Mouse (Mus musculus) limb, embryonic 10.5 days (tissue): ENCODE measurements around the gene Krtap16-1. TPM values are rescaled to one million over a fixed set of nuclear protein-coding genes. Genes with fewer than 3 reads are reported as not detected.

ENCODE experiments used
- DNase-seq: peaks from one replicate; pipeline ENCODE4 v3.0.0-alpha.2; 2017; ENCODE audit warnings: low spot score
- H3K27ac ChIP-seq: fragments of 300-500 bp; sonication (generic); 2 replicates; pipeline ENCODE4 v1.5.1; 2016; ENCODE audit warnings: mild to moderate bottlenecking
- H3K27me3 ChIP-seq: fragments of 300-500 bp; sonication (generic); 2 replicates; pipeline ENCODE4 v1.6.1; 2016; ENCODE audit warnings: low read depth, mild to moderate bottlenecking; ENCODE audit not compliant: poor library complexity, severe bottlenecking
- H3K36me3 ChIP-seq: fragments of 300-500 bp; sonication (generic); 2 replicates; pipeline ENCODE4 v1.6.1; 2016; ENCODE audit warnings: mild to moderate bottlenecking, moderate library complexity
- H3K4me1 ChIP-seq: fragments of 300-500 bp; sonication (generic); 2 replicates; pipeline ENCODE4 v1.6.1; 2016
- H3K4me3 ChIP-seq: fragments of 300-500 bp; sonication (generic); 2 replicates; pipeline ENCODE4 v1.5.1; 2016; ENCODE audit warnings: mild to moderate bottlenecking, moderate library complexity
- H3K9me3 ChIP-seq: fragments of 300-500 bp; sonication (generic); replicated peaks from 2 replicates; pipeline ENCODE4 v1.6.1; 2016; ENCODE audit warnings: mild to moderate bottlenecking
- WGBS: fragments of 180-500 bp; shearing (Covaris S2); methylation state at CpG from one replicate; pipeline ENCODE4 v1.1.7; 2016; 5-methylcytosine and 5-hydroxymethylcytosine counted together
- polyA plus RNA-seq: library from polyadenylated mRNA; unstranded; fragments of >200 nt; fragmentation: Nextera tagmentation; extraction: Ambion mirVana; gene quantifications from 2 replicates; pipeline ENCODE4 v1.2.1, GENCODE M21; 2016

Krtap16-1 gene
- polyA plus RNA-seq: not detected in 2 replicates

GRCm38 (mm10) chr11:99986180-99986647 is at the start of gene Krtap16-1:
Krtap16-1 (minus strand) TSS chr11:99986597.
- H3K9me3 ChIP-seq: no peaks in the 10 kb centered on the region
- WGBS: 79% methylated on average over 8 of the region's 8 CpGs
- H3K27ac ChIP-seq: no peak within 1 kb of the TSS
- H3K27me3 ChIP-seq: no peaks in the 10 kb centered on the region
- H3K36me3 ChIP-seq: no peaks in the 10 kb centered on the region
- no peak for DNase-seq
- H3K4me3 ChIP-seq: no peak within 1 kb of the TSS
- 0 out of 2 replicates have a peak, but pooled peaks cover 6% of the 10 kb centered on the region for H3K4me1 ChIP-seq

DNA sequence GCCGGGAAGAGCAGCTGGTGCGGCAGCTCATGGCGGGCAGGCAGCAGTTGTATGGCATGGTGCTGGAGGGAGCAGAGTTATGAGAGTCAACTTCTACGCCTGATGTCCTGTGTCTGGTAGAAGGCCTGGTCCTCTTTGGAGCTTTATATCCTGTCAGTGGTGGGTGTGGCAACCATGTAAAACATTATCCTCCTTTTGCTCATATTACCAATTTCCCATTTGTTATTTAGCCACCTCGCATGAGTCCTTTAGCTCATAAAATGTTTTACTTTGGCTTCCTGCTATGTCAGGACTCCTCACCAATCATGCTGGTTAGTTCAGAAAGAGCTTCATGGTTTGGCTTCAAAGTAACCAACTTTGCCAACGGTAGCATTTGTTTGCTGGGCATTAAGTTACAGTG is 43.4 kb upstream of the Krtap16-1 start, which contains the start of gene Krt33b:
Krt33b (minus strand) TSS at position 101 of the 400 bp plus-strand sequence.
- DNase-seq: no peak
- Histone ChIP-seq H3K4me3 (no peak within 1 kb of the TSS), H3K27me3 (no peaks in the 10 kb centered on the region), H3K36me3 (no peaks in the 10 kb centered on the region), H3K4me1 (no peaks in the 10 kb centered on the region), H3K27ac (no peak within 1 kb of the TSS), H3K9me3 (no peaks in the 10 kb centered on the region)
- 94% methylated on average over 6 of the region's 6 CpGs for WGBS

GRCm38 (mm10) chr11:100021438-100021837 is 35.0 kb upstream of the Krtap16-1 start:
- WGBS: 89% methylated on average over 5 of the region's 5 CpGs
- Histone ChIP-seq H3K4me1 (no peaks in the 10 kb centered on the region), H3K27ac (no peak overlapping the region), H3K27me3 (no peaks in the 10 kb centered on the region), H3K9me3 (no peaks in the 10 kb centered on the region), H3K36me3 (no peaks in the 10 kb centered on the region), H3K4me3 (no peak overlapping the region)
- DNase-seq: no peak

DNA sequence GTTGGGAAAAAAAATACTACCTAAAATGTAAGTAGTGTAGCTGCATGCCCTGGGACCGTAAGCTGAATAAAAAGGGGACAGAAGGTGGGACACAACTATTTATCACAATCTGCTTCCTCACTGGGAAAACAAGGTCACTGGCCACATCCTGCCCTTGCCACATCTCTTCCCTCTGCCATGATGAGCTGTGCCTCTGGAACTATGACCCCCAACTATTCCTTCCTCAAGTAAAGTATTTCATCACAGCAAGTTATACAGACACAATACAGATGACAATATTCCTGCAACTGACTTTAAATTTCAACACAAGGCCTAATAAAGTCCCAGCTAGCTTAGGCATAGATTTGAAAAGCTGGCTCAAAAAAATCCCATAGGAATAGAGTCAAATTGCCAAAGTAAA is 33.1 kb upstream of the Krtap16-1 start:
- WGBS: 93% methylated on average over 1 of the region's 1 CpGs
- Histone ChIP-seq H3K36me3 (no peaks in the 10 kb centered on the region), H3K27ac (no peak overlapping the region), H3K4me3 (no peak overlapping the region), H3K27me3 (no peaks in the 10 kb centered on the region), H3K4me1 (no peaks in the 10 kb centered on the region), H3K9me3 (no peaks in the 10 kb centered on the region)
- DNase-seq: no peak

DNA sequence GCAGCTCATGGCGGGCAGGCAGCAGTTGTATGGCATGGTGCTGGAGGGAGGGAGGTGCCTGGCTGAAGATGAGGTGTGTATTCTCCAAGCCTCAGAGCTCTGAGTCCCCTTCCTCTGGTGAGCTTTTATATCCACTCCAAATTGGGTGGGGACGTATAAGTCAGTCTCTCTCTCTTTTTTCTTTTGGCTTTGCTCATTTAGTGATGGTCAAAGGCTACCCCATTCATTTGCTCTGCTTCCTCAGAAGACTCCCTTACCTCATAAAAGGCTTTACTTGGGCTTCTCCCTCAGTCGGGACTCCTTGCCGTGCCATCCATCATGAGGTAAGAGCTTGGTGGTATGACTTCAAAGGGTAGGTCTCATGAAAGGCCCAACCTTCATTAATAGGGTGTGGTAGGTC is 29.7 kb upstream of the Krtap16-1 start, which contains the start of gene Krt33a:
Krt33a (minus strand) TSS at position 101 of the 400 bp plus-strand sequence.
- Histone ChIP-seq H3K9me3 (no peaks in the 10 kb centered on the region), H3K27ac (no peak within 1 kb of the TSS), H3K4me3 (no peak within 1 kb of the TSS), H3K36me3 (no peaks in the 10 kb centered on the region), H3K27me3 (no peaks in the 10 kb centered on the region), H3K4me1 (no peaks in the 10 kb centered on the region)
- WGBS: 55% methylated on average over 4 of the region's 4 CpGs
- DNase-seq: no peak

DNA sequence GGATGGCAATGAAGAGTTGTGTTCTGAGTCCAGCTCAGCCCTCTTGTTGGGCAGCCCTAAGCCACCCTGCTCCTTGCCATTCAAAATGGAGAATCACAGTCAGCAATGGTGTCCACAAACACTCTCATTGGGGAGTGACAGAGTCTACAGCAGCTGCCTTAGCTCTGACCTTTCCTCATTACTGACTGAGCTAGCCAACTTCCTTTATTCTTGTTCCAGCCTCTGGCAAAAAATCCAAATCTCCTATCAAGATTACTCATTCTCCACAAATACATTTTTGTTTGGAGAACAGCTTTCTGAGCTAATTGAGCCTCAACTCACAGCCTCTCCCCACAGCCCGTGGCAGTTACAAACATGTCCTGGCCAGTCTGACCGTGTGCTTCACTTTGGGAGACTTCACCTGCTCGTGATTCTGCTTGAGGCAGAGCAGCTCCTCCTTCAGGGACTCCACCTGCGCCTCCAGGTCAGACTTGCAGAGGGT is 27.3 kb upstream of the Krtap16-1 start:
- WGBS: 74% methylated on average over 4 of the region's 4 CpGs
- no peak for DNase-seq

GRCm38 (mm10) chr11:100010682-100011081 is 24.3 kb upstream of the Krtap16-1 start:
- no peak for DNase-seq
- H3K4me3 ChIP-seq: no peak overlapping the region
- H3K36me3 ChIP-seq: no peaks in the 10 kb centered on the region
- no peaks in the 10 kb centered on the region for H3K9me3 ChIP-seq
- 88% methylated on average over 5 of the region's 5 CpGs for WGBS
- no peaks in the 10 kb centered on the region for H3K4me1 ChIP-seq
- H3K27me3 ChIP-seq: no peaks in the 10 kb centered on the region
- no peak overlapping the region for H3K27ac ChIP-seq

More for the DNA sequence above, 27.3 kb upstream of the Krtap16-1 start:
- Histone ChIP-seq H3K4me1 (no peaks in the 10 kb centered on the region), H3K9me3 (no peaks in the 10 kb centered on the region), H3K36me3 (no peaks in the 10 kb centered on the region), H3K27me3 (no peaks in the 10 kb centered on the region), H3K4me3 (no peak overlapping the region), H3K27ac (no peak overlapping the region)

- no peaks in the 10 kb centered on the region for H3K9me3 ChIP-seq
- H3K4me3 ChIP-seq: no peak overlapping the region
- H3K4me1 ChIP-seq: no peaks in the 10 kb centered on the region
- 91% methylated on average over 5 of the region's 5 CpGs for WGBS
- H3K27ac ChIP-seq: no peak overlapping the region
- H3K36me3 ChIP-seq: no peaks in the 10 kb centered on the region
- no peak for DNase-seq
- no peaks in the 10 kb centered on the region for H3K27me3 ChIP-seq
These were observed 21.9 kb upstream of the Krtap16-1 start for GRCm38 (mm10) chr11:100008336-100008735.

- H3K9me3 ChIP-seq: no peaks in the 10 kb centered on the region
- 57% methylated on average over 3 of the region's 3 CpGs for WGBS
- no peaks in the 10 kb centered on the region for H3K27me3 ChIP-seq
- H3K4me1 ChIP-seq: no peaks in the 10 kb centered on the region
- no peak overlapping the region for H3K27ac ChIP-seq
- DNase-seq: no peak
- H3K36me3 ChIP-seq: no peaks in the 10 kb centered on the region
- no peak overlapping the region for H3K4me3 ChIP-seq
These were observed 20.2 kb upstream of the Krtap16-1 start for GRCm38 (mm10) chr11:100006624-100007023.

- Histone ChIP-seq H3K27ac (no peak overlapping the region), H3K4me3 (no peak overlapping the region), H3K4me1 (no peaks in the 10 kb centered on the region), H3K9me3 (no peaks in the 10 kb centered on the region), H3K36me3 (no peaks in the 10 kb centered on the region), H3K27me3 (no peaks in the 10 kb centered on the region)
- DNase-seq: no peak
- 87% methylated on average over 8 of the region's 8 CpGs for WGBS
These were observed 19.5 kb upstream of the Krtap16-1 start for GRCm38 (mm10) chr11:100005905-100006304.

- DNase-seq: no peak
- Histone ChIP-seq H3K4me1 (no peaks in the 10 kb centered on the region), H3K9me3 (no peaks in the 10 kb centered on the region), H3K27me3 (no peaks in the 10 kb centered on the region), H3K27ac (no peak overlapping the region), H3K36me3 (no peaks in the 10 kb centered on the region), H3K4me3 (no peak overlapping the region)
- WGBS: 25% methylated on average over 6 of the region's 6 CpGs
These were observed 18.4 kb upstream of the Krtap16-1 start for GRCm38 (mm10) chr11:100004846-100005245.

DNA sequence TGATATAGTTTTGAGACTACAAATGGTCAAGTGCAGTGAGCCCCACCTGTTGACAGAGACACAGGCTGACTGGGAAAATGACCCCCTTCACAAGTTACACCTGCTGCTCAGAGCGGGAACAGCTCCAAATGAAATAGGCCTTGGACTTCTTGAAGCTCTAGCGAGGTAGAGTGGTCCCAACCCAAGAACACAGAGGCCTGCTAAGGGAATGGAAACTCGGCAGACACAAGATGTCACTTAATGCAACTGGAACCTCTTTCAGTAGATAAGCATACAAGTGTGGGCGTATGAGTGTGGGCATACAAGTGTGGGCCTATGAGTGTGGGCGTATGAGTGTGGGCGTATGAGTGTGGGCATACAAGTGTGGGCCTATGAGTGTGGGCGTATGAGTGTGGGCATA is 12.7 kb upstream of the Krtap16-1 start:
- no peak overlapping the region for H3K27ac ChIP-seq
- H3K4me1 ChIP-seq: peaks cover under 1% of the 10 kb centered on the region; the same call in 1 of the 2 replicates
- no peak overlapping the region for H3K4me3 ChIP-seq
- no peaks in the 10 kb centered on the region for H3K9me3 ChIP-seq
- no peak for DNase-seq
- WGBS: 96% methylated on average over 7 of the region's 7 CpGs
- no peaks in the 10 kb centered on the region for H3K36me3 ChIP-seq
- H3K27me3 ChIP-seq: peaks cover 10% of the 10 kb centered on the region

GRCm38 (mm10) chr11:99994384-99994661 is 7.9 kb upstream of the Krtap16-1 start:
- Histone ChIP-seq H3K27me3 (peaks cover 27% of the 10 kb centered on the region), H3K4me3 (no peak overlapping the region), H3K36me3 (no peaks in the 10 kb centered on the region), H3K27ac (no peak overlapping the region), H3K4me1 (peaks cover 9% of the 10 kb centered on the region), H3K9me3 (no peaks in the 10 kb centered on the region)
- 72% methylated on average over 4 of the region's 4 CpGs for WGBS
- no peak for DNase-seq
